Mouse (Mus musculus) embryonic fibroblast, embryonic 13.5 days (primary cell): ENCODE data around the gene Slc10a6.

Source experiments
- CTCF ChIP-seq: IDR thresholded peaks from 2 replicates; pipeline ENCODE4 v1.5.1; 2011; ENCODE audit warnings: mild to moderate bottlenecking, control low read depth, low read length, moderate library complexity, borderline replicate concordance; ENCODE audit not compliant: insufficient read depth
- POLR2A ChIP-seq: IDR thresholded peaks from 2 replicates; pipeline ENCODE4 v1.6.1; 2011; ENCODE audit warnings: low read depth, mild to moderate bottlenecking, control low read depth, low read length, moderate library complexity

DNA sequence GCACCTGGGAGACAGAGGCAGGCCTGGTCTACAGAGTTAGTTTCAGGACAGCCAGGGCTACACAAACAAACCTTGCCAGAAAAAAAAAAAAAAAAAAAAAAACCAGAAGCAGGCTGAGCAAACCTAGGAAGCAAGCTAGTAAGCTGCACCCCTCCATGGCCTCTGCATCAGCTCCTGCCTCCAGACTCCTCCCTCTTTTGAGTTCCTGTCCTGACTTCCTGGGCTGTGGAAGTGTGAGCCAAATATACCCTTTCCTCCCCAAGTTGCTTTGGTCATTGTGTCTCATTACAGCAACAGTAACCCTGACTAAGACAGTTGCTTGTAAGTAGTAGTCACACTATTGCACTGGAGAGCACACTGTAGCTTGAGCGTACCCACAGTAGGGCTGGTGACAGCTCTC is 15.0 kb upstream of the Slc10a6 start:
- TF ChIP-seq POLR2A (no peak), CTCF (no peak)
